Mouse (Mus musculus): ENCODE data around the gene Tbx10. TPM values are rescaled to one million over a fixed set of nuclear protein-coding genes. Genes with fewer than 3 reads are reported as not detected.
"Not testable (repeated sequence)": the region's sequence is repeated elsewhere in the genome, so short reads cannot be mapped to it uniquely, and the experiment has no call there.

The Tbx10 gene
- polyA plus RNA-seq, 1 experiment from 2014 or later, result 0.17 TPM

DNA sequence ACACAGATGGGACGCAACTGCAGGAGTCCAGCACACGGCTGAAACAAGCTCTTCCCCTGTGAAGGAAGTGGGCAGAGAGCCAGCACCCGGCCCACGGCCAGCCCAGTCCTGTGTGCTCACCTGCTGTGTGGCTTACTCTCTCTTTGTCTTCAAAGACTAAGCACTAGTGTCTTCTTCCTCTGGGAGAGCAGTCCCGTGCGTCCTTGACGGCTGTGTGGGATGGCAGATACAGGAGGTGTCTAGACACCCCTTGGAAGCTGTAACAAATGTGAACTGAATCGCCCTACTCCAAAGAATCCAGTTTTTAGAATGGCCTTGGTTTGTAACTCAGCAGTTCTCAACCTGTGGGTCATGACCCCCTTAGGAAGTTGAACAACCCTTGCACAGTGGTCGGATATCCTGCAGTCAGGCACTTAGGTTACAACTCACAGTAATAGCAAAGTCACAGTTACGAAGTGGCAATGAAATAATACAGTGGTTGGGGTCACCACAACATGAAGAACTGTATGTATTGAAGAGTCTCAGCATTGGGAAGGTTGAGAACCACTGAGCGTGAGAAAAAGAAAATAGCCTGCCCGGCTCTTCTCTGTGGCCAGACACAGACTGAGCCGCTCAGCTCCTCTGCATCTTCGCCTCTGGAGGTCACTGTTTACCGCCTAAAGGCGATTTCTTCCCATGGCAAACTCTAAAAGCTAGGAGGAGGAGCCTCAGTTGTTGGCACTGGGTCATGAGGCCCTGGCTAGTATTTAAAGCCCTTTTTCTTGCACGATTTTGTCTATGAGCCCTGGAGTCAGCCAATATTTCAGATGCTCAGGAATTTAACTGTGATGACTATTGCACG is 26.4 kb downstream of the Tbx10 start:
- Histone ChIP-seq H3K4me1 (ENCODE audit: control insufficient read depth, insufficient read depth, low read length) (peaks cover 6% of the 10 kb centered on the region), H3K36me3 (ENCODE audit: control insufficient read depth, insufficient read depth, low read length) (no peaks in the 10 kb centered on the region), H3K4me3 (replicated peaks; ENCODE audit: low read length) (no peak overlapping the region), H3K9me3 (replicated peaks; ENCODE audit: control insufficient read depth, low read length) (no peaks in the 10 kb centered on the region), H3K9ac (ENCODE audit: low read length) (peak overlapping the region; percentile 59), H3K27ac (ENCODE audit: low read length) (peak overlapping the region; percentile 22; the same call in 1 of the 2 replicates), H3K4me2 (ENCODE audit: low read depth, low read length) (no peak overlapping the region), H3K27me3 (ENCODE audit: control insufficient read depth, insufficient read depth, low read length) (no peaks in the 10 kb centered on the region)
- peak; percentile 90 for ATAC-seq (ENCODE audit: insufficient read depth, low FRiP score)
- WGBS, result 27% methylated on average over 18 of the region's 18 CpGs

- Histone ChIP-seq H3K4me1 (ENCODE audit: control insufficient read depth, insufficient read depth, low read length) (peaks cover 6% of the 10 kb centered on the region), H3K9ac (ENCODE audit: low read length) (no peak overlapping the region), H3K27me3 (ENCODE audit: control insufficient read depth, insufficient read depth, low read length) (no peaks in the 10 kb centered on the region), H3K27ac (ENCODE audit: low read length) (no peak overlapping the region), H3K36me3 (ENCODE audit: control insufficient read depth, insufficient read depth, low read length) (no peaks in the 10 kb centered on the region), H3K4me3 (replicated peaks; ENCODE audit: low read length) (no peak overlapping the region), H3K4me2 (ENCODE audit: low read depth, low read length) (no peak overlapping the region), H3K9me3 (replicated peaks; ENCODE audit: control insufficient read depth, low read length) (no peaks in the 10 kb centered on the region; the same call in 1 of the 2 replicates)
- WGBS, result 62% methylated on average over 7 of the region's 7 CpGs
- no peak for ATAC-seq (ENCODE audit: insufficient read depth, low FRiP score)
Observed at GRCm38 (mm10) chr19:4023185-4023584, 30.6 kb downstream of the Tbx10 start.

DNA sequence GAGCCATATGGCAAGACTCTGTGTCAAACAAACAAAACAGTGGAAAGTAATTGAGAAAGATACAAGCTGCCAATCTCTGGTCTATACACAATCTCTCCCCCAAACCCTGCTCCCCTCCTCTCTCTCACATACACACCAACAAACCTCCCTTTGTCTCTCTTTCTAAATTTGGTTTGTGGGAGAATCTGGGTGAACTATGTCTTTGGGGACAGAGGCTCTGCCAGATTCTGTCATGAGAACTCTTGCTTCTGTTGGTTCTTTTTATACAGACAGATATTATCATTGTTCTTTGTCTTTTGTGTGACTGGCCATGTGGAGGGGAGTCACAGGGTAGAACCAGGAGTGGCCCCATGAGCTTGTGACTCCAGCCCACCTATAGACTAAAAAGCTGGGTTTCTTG is 35.0 kb downstream of the Tbx10 start:
- Histone ChIP-seq H3K4me1 (ENCODE audit: control insufficient read depth, insufficient read depth, low read length) (no peaks in the 10 kb centered on the region), H3K4me3 (replicated peaks; ENCODE audit: low read length) (no peak overlapping the region), H3K27me3 (ENCODE audit: control insufficient read depth, insufficient read depth, low read length) (no peaks in the 10 kb centered on the region), H3K9me3 (replicated peaks; ENCODE audit: control insufficient read depth, low read length) (no peaks in the 10 kb centered on the region; the same call in 1 of the 2 replicates), H3K4me2 (ENCODE audit: low read depth, low read length) (no peak overlapping the region), H3K27ac (ENCODE audit: low read length) (no peak overlapping the region), H3K36me3 (ENCODE audit: control insufficient read depth, insufficient read depth, low read length) (no peaks in the 10 kb centered on the region), H3K9ac (ENCODE audit: low read length) (no peak overlapping the region)
- no peak for ATAC-seq (ENCODE audit: insufficient read depth, low FRiP score)

- 63% methylated on average over 7 of the region's 7 CpGs for WGBS
Observed at GRCm38 (mm10) chr19:4032668-4033067, 40.1 kb downstream of the Tbx10 start.

GRCm38 (mm10) chr19:4033298-4033697 is 40.7 kb downstream of the Tbx10 start:
- no peak for ATAC-seq (ENCODE audit: insufficient read depth, low FRiP score)
- H3K4me3 ChIP-seq (replicated peaks; ENCODE audit: low read length), result no peak overlapping the region
- no peak overlapping the region for H3K27ac ChIP-seq (ENCODE audit: low read length)
- peaks cover 12% of the 10 kb centered on the region for H3K4me1 ChIP-seq (ENCODE audit: control insufficient read depth, insufficient read depth, low read length)
- H3K27me3 ChIP-seq (ENCODE audit: control insufficient read depth, insufficient read depth, low read length), result no peaks in the 10 kb centered on the region
- H3K9ac ChIP-seq (ENCODE audit: low read length), result no peak overlapping the region
- whole genome bisulfite sequencing, result 49% methylated on average over 3 of the region's 3 CpGs
- no peak overlapping the region for H3K4me2 ChIP-seq (ENCODE audit: low read depth, low read length)
- no peaks in the 10 kb centered on the region; the same call in 1 of the 2 replicates for H3K36me3 ChIP-seq (ENCODE audit: control insufficient read depth, insufficient read depth, low read length)
- no peaks in the 10 kb centered on the region for H3K9me3 ChIP-seq (replicated peaks; ENCODE audit: control insufficient read depth, low read length)

More at GRCm38 (mm10) chr19:4032668-4033067, 40.1 kb downstream of the Tbx10 start:
- Histone ChIP-seq H3K9ac (ENCODE audit: low read length) (no peak overlapping the region), H3K4me1 (ENCODE audit: control insufficient read depth, insufficient read depth, low read length) (peaks cover 12% of the 10 kb centered on the region), H3K27me3 (ENCODE audit: control insufficient read depth, insufficient read depth, low read length) (no peaks in the 10 kb centered on the region), H3K9me3 (replicated peaks; ENCODE audit: control insufficient read depth, low read length) (no peaks in the 10 kb centered on the region), H3K4me2 (ENCODE audit: low read depth, low read length) (no peak overlapping the region), H3K27ac (ENCODE audit: low read length) (no peak overlapping the region), H3K4me3 (replicated peaks; ENCODE audit: low read length) (no peak overlapping the region), H3K36me3 (ENCODE audit: control insufficient read depth, insufficient read depth, low read length) (no peaks in the 10 kb centered on the region; the same call in 1 of the 2 replicates)
- no peak for ATAC-seq (ENCODE audit: insufficient read depth, low FRiP score)

GRCm38 (mm10) chr19:4033742-4034141 is 41.2 kb downstream of the Tbx10 start:
- Histone ChIP-seq H3K36me3 (ENCODE audit: control insufficient read depth, insufficient read depth, low read length) (no peaks in the 10 kb centered on the region; the same call in 1 of the 2 replicates), H3K27me3 (ENCODE audit: control insufficient read depth, insufficient read depth, low read length) (no peaks in the 10 kb centered on the region), H3K4me1 (ENCODE audit: control insufficient read depth, insufficient read depth, low read length) (peaks cover 12% of the 10 kb centered on the region), H3K4me2 (ENCODE audit: low read depth, low read length) (no peak overlapping the region), H3K4me3 (replicated peaks; ENCODE audit: low read length) (no peak overlapping the region), H3K9me3 (replicated peaks; ENCODE audit: control insufficient read depth, low read length) (no peaks in the 10 kb centered on the region), H3K9ac (ENCODE audit: low read length) (no peak overlapping the region), H3K27ac (ENCODE audit: low read length) (peak overlapping the region; percentile 21; the same call in 1 of the 2 replicates)
- no peak for ATAC-seq (ENCODE audit: insufficient read depth, low FRiP score)
- 49% methylated on average over 5 of the region's 5 CpGs for WGBS

- WGBS, result 54% methylated on average over 12 of the region's 12 CpGs
- Histone ChIP-seq H3K36me3 (ENCODE audit: control insufficient read depth, insufficient read depth, low read length) (no peaks in the 10 kb centered on the region; the same call in 1 of the 2 replicates), H3K27ac (ENCODE audit: low read length) (peak overlapping the region; percentile 23; the same call in 1 of the 2 replicates), H3K4me2 (ENCODE audit: low read depth, low read length) (peak overlapping the region; percentile 49), H3K4me3 (replicated peaks; ENCODE audit: low read length) (peak overlapping the region; percentile 30), H3K27me3 (ENCODE audit: control insufficient read depth, insufficient read depth, low read length) (no peaks in the 10 kb centered on the region), H3K9ac (ENCODE audit: low read length) (peak overlapping the region; percentile 52), H3K9me3 (replicated peaks; ENCODE audit: control insufficient read depth, low read length) (no peaks in the 10 kb centered on the region), H3K4me1 (ENCODE audit: control insufficient read depth, insufficient read depth, low read length) (peaks cover 12% of the 10 kb centered on the region)
- ATAC-seq (ENCODE audit: insufficient read depth, low FRiP score), result peak; percentile 61; the same call in 1 of the 2 replicates
Observed at GRCm38 (mm10) chr19:4036327-4037045, 43.9 kb downstream of the Tbx10 start.

DNA sequence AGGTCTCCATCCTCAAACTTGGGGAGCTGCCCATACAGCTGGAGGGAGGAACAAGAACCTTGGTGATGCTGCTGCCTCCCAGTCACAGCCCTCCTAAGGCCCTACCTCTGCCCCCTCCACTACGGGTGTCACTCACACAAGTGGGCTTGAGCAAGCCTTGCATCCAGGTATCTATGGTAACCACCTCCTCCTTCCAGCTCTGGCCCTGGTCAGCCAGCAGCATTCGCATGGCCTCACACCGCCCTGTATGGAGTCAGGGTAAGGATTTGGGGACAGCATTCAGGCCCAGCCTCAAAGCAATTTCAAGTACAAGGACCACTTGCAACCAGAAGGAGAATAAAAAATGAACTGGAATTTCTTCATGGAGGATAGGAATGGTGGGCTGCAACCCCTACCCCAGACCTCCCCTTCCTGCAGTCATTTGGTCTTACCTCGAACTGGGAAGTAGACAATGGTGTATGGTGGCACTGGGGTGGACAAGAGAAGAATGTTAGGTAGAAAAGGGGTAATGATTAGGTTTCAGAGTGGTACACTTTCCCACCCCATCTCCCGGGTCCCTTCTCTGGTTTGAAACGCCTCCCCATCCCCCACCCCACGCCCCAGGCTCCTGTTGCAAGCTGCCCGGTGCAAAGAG is 44.7 kb downstream of the Tbx10 start:
- peak overlapping the region; percentile 90 for H3K4me2 ChIP-seq (ENCODE audit: low read depth, low read length)
- H3K36me3 ChIP-seq (ENCODE audit: control insufficient read depth, insufficient read depth, low read length); ATAC-seq (ENCODE audit: insufficient read depth, low FRiP score); H3K27me3 ChIP-seq (ENCODE audit: control insufficient read depth, insufficient read depth, low read length); H3K9me3 ChIP-seq (replicated peaks; ENCODE audit: control insufficient read depth, low read length): not testable (repeated sequence)
- peak overlapping the region; percentile 94 for H3K9ac ChIP-seq (ENCODE audit: low read length)
- H3K27ac ChIP-seq (ENCODE audit: low read length), result peak overlapping the region; percentile 90
- H3K4me1 ChIP-seq (ENCODE audit: control insufficient read depth, insufficient read depth, low read length), result peaks cover 12% of the 10 kb centered on the region
- 21% methylated on average over 7 of the region's 8 CpGs for WGBS
- peak overlapping the region; percentile 89 for H3K4me3 ChIP-seq (replicated peaks; ENCODE audit: low read length)

All from stomach, embryonic 16.5 days (tissue).